Mouse (Mus musculus) midbrain, embryonic 16.5 days (tissue): ENCODE measurements around the gene Resp18. TPM values are rescaled to one million over a fixed set of nuclear protein-coding genes. Genes with fewer than 3 reads are reported as not detected.
A peak's percentile ranks its signal among the peaks of the same experiment; 100 is the strongest.

Experiments used
- ATAC-seq: fragments of 200-750 bp; cut with Nextera tagmentation; 2 replicates; pipeline ENCODE4 v1.8.0; 2017; ENCODE audit warnings: moderate TSS enrichment
- H3K27ac ChIP-seq: fragments of 300-500 bp; sonication (generic); 2 replicates; pipeline ENCODE4 v1.5.1; 2014; ENCODE audit warnings: mild to moderate bottlenecking, low read length, mixed read lengths
- H3K27me3 ChIP-seq: fragments of 300-500 bp; sonication (generic); 2 replicates; pipeline ENCODE4 v1.6.1; 2014; ENCODE audit warnings: low read depth, low read length, mixed read lengths; ENCODE audit not compliant: control insufficient read depth, insufficient read depth
- H3K36me3 ChIP-seq: fragments of 300-500 bp; sonication (generic); 2 replicates; pipeline ENCODE4 v1.6.1; 2014; ENCODE audit warnings: mild to moderate bottlenecking, low read length, moderate library complexity, mixed read lengths; ENCODE audit not compliant: control insufficient read depth, insufficient read depth
- H3K4me1 ChIP-seq: fragments of 300-500 bp; sonication (generic); 2 replicates; pipeline ENCODE4 v1.6.1; 2014; ENCODE audit warnings: mild to moderate bottlenecking, low read length, mixed read lengths; ENCODE audit not compliant: control insufficient read depth, insufficient read depth
- H3K4me2 ChIP-seq: fragments of 300-500 bp; sonication (generic); 2 replicates; pipeline ENCODE4 v1.6.1; 2014; ENCODE audit warnings: mild to moderate bottlenecking, low read length, mixed read lengths
- H3K4me3 ChIP-seq: fragments of 300-500 bp; sonication (generic); 2 replicates; pipeline ENCODE4 v1.5.1; 2014; ENCODE audit warnings: low read depth, mild to moderate bottlenecking, low read length, moderate library complexity, mixed read lengths
- H3K9ac ChIP-seq: fragments of 300-500 bp; sonication (generic); 2 replicates; pipeline ENCODE4 v1.6.1; 2014; ENCODE audit warnings: low read depth, low read length, mixed read lengths
- H3K9me3 ChIP-seq: fragments of 300-500 bp; sonication (generic); replicated peaks from 2 replicates; pipeline ENCODE4 v1.6.1; 2014; ENCODE audit warnings: mild to moderate bottlenecking, low read length, mixed read lengths; ENCODE audit not compliant: control insufficient read depth, poor library complexity, severe bottlenecking
- WGBS: fragments of 180-500 bp; shearing (Covaris S2); extraction: QIAGEN DNeasy Blood & Tissue Kit; methylation state at CpG from one replicate; pipeline ENCODE4 v1.1.7; 2014; 5-methylcytosine and 5-hydroxymethylcytosine counted together
- polyA plus RNA-seq: library from polyadenylated mRNA; unstranded; fragments of >200 nt; fragmentation: Nextera tagmentation; extraction: Ambion mirVana; gene quantifications from 2 replicates; pipeline ENCODE4 v1.2.1, GENCODE M21; 2015

Resp18 gene
- polyA plus RNA-seq, 1 experiment from 2014 or later = 241 TPM

GRCm38 (mm10) chr1:75254625-75255013 is 23.6 kb downstream of the Resp18 start:
- Histone ChIP-seq H3K4me2 (no peak overlapping the region), H3K9me3 (no peaks in the 10 kb centered on the region), H3K4me3 (no peak overlapping the region), H3K27ac (no peak overlapping the region), H3K27me3 (0 out of 2 replicates have a peak, but pooled peaks cover 4% of the 10 kb centered on the region), H3K36me3 (no peaks in the 10 kb centered on the region), H3K4me1 (peaks cover 2% of the 10 kb centered on the region; the same call in 1 of the 2 replicates), H3K9ac (no peak overlapping the region)
- ATAC-seq = no peak
- WGBS = 57% methylated on average over 8 of the region's 8 CpGs

DNA sequence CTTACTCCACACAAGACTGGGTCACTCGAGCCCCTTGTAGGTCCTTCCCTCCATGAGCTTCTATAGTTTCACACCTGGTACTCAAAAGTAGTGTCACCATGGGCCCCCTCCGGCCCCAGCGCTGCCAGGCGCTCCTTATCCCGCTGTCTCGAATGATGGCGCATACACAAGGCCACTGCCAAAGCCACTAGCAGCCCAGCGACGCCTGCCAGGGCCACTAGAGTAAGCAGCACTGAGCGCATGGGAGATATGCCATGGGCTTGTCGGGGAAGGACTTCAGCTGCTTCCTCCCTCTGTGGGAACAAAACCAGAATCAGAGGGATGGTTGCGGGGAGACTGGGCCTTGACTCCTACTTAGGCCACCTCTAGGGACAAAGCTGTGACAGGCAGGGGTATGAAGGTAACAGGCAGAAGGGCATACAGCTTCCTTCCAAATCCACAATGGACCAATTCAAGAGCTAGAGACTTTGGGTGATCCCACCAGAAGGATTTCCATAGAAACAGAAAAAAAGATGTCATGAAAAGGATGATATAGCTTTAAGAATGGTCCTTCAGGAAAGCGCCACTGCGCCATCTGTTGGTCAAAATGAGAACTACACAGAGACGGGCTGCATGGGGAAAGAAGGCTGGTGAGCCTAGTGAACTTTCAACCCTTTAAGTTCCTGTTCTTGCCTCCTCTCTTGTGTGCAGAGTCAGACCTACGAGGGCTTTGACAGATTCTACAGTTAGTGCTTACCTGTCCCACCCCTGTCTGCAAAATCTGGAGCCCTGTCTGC is 24.2 kb downstream of the Resp18 start:
- no peak overlapping the region for H3K4me2 ChIP-seq
- H3K4me1 ChIP-seq = peaks cover 2% of the 10 kb centered on the region; the same call in 1 of the 2 replicates
- no peak overlapping the region for H3K9ac ChIP-seq
- 0 out of 2 replicates have a peak, but pooled peaks cover 4% of the 10 kb centered on the region for H3K27me3 ChIP-seq
- no peak overlapping the region for H3K27ac ChIP-seq
- H3K36me3 ChIP-seq = no peaks in the 10 kb centered on the region
- H3K9me3 ChIP-seq = no peaks in the 10 kb centered on the region
- no peak overlapping the region for H3K4me3 ChIP-seq
- no peak for ATAC-seq
- 64% methylated on average over 16 of the region's 16 CpGs for WGBS

DNA sequence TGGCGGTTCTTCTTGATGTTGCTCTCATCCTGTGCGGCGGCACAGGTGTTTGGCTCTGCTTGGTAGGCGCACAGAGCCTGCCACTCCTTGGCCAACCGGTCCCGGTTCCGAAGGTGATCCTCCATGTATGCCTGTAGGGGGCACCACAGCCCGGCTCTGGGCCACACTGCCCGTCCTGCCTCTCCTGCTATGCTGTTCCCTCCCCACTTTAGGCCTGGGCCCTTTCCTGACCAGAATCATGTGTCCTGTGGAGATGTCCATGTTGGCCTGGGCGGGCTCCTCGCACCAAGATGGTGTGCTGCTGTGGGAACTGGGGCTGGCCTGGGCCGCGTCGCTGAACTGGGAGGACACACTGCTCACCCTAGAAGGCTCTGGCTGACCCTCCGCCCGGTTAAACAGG is 25.2 kb downstream of the Resp18 start:
- peaks cover 2% of the 10 kb centered on the region; the same call in 1 of the 2 replicates for H3K4me1 ChIP-seq
- 77% methylated on average over 16 of the region's 16 CpGs for WGBS

DNA sequence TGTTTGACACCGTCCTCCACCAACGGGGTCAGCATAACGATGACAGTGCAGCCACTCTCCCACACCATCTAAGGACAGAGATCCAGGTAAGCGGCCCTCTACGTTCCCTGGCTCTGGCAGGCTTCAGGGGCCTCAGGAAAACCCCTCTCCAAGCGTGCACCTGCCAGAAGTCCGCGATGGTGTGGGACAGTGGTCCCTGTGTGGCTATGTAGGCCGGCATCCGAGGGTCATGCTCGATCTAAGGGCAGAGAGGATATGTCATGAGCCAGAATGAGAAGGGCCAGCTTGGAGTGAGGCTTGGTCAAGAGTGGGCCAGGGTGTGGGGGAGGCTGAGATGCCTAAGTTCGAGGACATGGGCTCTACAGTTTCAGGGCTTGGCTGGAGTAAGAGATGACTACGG is 25.9 kb downstream of the Resp18 start:
- peaks cover 2% of the 10 kb centered on the region; the same call in 1 of the 2 replicates for H3K4me1 ChIP-seq
- no peak for ATAC-seq
- no peaks in the 10 kb centered on the region for H3K27me3 ChIP-seq
- no peaks in the 10 kb centered on the region for H3K9me3 ChIP-seq
- no peak overlapping the region for H3K4me2 ChIP-seq
- no peaks in the 10 kb centered on the region for H3K36me3 ChIP-seq
- no peak overlapping the region for H3K4me3 ChIP-seq
- no peak overlapping the region for H3K9ac ChIP-seq
- no peak overlapping the region for H3K27ac ChIP-seq
- WGBS = 77% methylated on average over 13 of the region's 13 CpGs

More for the DNA sequence above, 25.2 kb downstream of the Resp18 start:
- Histone ChIP-seq H3K27ac (no peak overlapping the region), H3K9ac (no peak overlapping the region), H3K4me3 (no peak overlapping the region), H3K4me2 (no peak overlapping the region), H3K27me3 (0 out of 2 replicates have a peak, but pooled peaks cover 2% of the 10 kb centered on the region), H3K9me3 (no peaks in the 10 kb centered on the region), H3K36me3 (no peaks in the 10 kb centered on the region)
- no peak for ATAC-seq

DNA sequence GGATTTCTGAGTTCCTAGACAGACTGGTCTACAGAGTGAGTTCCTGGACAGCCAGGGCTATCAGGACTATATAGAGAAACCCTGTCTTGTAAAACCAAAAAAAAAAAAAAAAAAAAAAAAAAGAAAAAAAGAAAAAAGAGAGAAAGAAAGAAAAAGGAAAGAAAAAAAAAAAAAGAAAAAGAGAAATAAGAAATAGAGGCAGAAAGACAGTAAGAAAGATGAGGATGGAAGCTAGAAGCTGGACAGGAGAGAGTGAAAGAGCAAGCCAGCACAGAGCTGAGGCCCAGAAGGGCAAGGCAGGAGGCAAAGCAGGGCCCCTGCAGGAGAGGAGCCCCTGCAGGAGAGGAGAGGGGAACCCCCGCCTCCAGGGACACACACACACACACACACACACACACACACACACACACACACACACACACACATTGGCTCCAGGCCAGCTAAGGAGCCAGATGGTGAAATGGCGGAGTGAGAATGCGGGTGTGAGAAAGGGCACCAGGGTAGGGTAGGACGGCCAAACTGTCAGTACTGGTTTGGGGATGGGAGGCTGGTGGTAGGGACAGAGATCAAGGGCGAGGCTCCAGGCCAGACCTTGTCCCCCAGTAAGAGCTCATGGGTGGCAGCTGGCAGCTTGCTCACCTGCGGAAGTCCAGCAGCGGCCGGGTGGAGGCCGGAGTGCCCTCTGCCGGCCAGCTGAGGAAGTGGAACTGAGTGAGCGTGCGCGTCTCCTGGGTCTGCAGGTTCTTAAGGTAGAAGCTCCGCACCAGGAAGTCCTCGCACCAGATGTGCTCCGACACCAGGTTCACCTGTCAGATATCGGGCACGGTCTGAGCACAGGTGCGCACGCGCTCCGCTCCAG is 26.9 kb downstream of the Resp18 start:
- Histone ChIP-seq H3K4me1 (peaks cover 2% of the 10 kb centered on the region; the same call in 1 of the 2 replicates), H3K9me3 (no peaks in the 10 kb centered on the region), H3K27me3 (no peaks in the 10 kb centered on the region), H3K9ac (peak overlapping the region; percentile 6; the same call in 1 of the 2 replicates), H3K4me2 (peak overlapping the region; percentile 48), H3K4me3 (peak overlapping the region; percentile 12), H3K36me3 (no peaks in the 10 kb centered on the region), H3K27ac (no peak overlapping the region)
- WGBS = 7% methylated on average over 21 of the region's 22 CpGs
- ATAC-seq = peak; percentile 32; the same call in 1 of the 2 replicates

DNA sequence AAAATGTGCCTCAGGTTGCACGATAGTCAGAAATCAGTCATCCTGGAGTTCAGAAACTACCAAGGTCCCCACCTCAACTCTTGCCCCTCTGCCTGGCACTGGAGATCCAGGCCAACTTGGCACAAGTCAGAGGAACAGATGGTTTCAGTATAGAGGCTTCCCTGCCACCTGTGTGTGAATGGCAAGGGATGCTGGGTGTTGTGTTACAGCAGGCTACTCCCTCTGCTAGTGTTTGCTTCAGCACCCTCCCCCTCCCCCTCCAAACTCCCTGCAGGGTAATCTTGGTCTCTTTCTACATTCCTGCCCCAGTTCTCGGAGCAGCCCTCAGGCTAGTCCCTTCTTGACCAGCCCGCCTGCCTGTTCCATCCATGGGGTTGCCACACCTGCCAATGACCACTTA is 27.7 kb downstream of the Resp18 start:
- Histone ChIP-seq H3K9me3 (no peaks in the 10 kb centered on the region), H3K4me3 (no peak overlapping the region), H3K4me1 (peaks cover 2% of the 10 kb centered on the region; the same call in 1 of the 2 replicates), H3K27me3 (no peaks in the 10 kb centered on the region), H3K9ac (no peak overlapping the region), H3K4me2 (no peak overlapping the region), H3K36me3 (no peaks in the 10 kb centered on the region), H3K27ac (no peak overlapping the region)
- ATAC-seq = no peak
- WGBS = 59% methylated on average over 3 of the region's 3 CpGs

DNA sequence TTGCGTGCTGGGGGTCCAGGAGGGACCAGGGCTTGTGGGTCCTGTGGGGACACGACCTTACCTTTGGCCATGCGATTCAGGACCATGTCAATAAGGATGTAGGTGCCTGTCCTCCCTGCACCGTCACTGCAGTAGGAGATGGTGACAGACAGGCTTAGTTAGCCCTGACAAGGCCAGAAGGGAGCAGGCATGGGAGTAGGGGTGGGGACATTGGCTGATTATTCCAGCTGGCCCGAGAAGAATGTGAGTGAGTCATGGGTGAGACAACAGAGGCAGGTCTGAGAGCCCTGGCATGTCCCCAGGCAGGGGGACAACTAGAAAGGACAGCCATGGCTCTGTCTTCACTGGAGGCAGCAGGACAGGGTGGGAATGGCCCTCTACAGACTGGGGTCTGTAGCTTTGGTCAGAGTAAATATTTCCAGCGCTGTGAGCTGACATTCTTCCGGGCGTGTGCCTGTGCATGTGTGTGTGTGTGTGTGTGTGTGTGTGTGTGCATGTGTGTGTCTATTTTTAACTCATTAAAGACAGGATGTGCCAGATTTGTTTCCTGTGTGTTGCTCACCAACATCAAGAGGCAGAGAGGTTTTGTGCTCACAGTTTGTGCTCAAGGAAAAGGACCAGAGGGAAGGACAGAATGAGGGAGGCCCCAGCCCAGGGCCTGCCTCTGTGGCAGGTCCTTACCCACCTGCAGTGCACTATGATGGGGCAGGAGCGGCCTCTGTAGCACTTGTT is 30.0 kb downstream of the Resp18 start:
- no peak overlapping the region for H3K4me2 ChIP-seq
- ATAC-seq = no peak
- H3K9ac ChIP-seq = no peak overlapping the region; the same call in 1 of the 2 replicates
- 62% methylated on average over 9 of the region's 9 CpGs for WGBS
- H3K36me3 ChIP-seq = peaks cover 3% of the 10 kb centered on the region; the same call in 1 of the 2 replicates
- no peak overlapping the region for H3K4me3 ChIP-seq
- H3K27me3 ChIP-seq = no peaks in the 10 kb centered on the region
- H3K4me1 ChIP-seq = peaks cover 2% of the 10 kb centered on the region; the same call in 1 of the 2 replicates
- H3K9me3 ChIP-seq = no peaks in the 10 kb centered on the region
- H3K27ac ChIP-seq = no peak overlapping the region

GRCm38 (mm10) chr1:75247071-75247930 is 30.9 kb downstream of the Resp18 start:
- Histone ChIP-seq H3K27me3 (no peaks in the 10 kb centered on the region), H3K4me1 (peaks cover 2% of the 10 kb centered on the region; the same call in 1 of the 2 replicates), H3K9ac (no peak overlapping the region; the same call in 1 of the 2 replicates), H3K4me2 (no peak overlapping the region), H3K4me3 (no peak overlapping the region), H3K27ac (no peak overlapping the region), H3K9me3 (no peaks in the 10 kb centered on the region), H3K36me3 (peaks cover 7% of the 10 kb centered on the region; the same call in 1 of the 2 replicates)
- 85% methylated on average over 16 of the region's 16 CpGs for WGBS
- no peak for ATAC-seq
